Comparison of ENCODE assay signal across 8 mouse cellular contexts in the genomic region with DNA sequence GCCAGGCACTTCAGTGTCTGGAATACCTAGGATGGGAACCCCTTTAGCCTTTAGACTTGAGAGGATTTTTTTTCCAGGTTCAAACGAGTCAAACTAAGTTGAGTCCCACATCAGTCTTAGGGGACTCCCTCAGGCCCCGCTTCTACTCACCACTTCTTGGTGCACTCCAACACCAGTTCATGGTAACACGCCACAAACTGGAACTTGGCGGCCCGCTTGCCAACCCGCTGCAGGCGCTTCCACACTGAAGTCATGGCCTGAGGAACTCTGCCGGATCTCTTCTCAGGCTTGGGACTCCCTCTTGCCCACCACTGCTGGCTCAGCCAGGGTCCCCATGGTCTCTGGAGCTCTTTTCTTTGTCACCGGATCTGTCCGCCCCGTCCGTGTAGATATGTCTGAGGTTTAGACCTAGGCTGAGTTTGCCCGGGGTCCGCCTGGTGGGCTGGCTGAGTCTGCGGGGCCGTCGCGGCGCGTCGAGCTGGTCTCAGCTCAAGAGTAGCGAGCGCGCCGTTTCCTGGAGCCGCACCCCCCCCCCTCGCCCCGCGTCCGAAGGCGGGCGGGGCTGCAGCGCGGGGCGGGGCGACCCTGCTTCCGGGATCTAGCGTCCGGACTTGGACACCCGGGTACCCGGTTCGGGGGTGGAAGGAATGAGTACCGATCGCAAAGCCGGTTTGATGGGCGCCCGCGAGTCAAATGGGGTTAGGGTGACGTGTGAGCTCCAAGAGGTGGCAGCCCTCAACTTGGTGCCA. TPM values are rescaled to one million over a fixed set of nuclear protein-coding genes. Genes with fewer than 3 reads are reported as not detected.
DNase-seq lines count a peak whose midpoint lies in the region; ATAC-seq lines count a peak whose summit lies in the region.

A gene (minus strand): TSS at position 551 of the 749 bp plus-strand sequence.

- 14% methylated on average over 48 of the region's 49 CpGs for WGBS in hindbrain, embryonic 16.5 days
- 12% methylated on average over 49 of the region's 49 CpGs for WGBS in limb, embryonic 10.5 days
- WGBS in midbrain, embryonic 11.5 days, result 12% methylated on average over 48 of the region's 49 CpGs

- no peak for ATAC-seq in hindbrain, embryonic 16.5 days
- no peak for ATAC-seq in midbrain, embryonic 11.5 days (ENCODE audit: low FRiP score)

- H3K27me3 ChIP-seq in hindbrain, embryonic 16.5 days (replicated peaks; ENCODE audit: control insufficient read depth, insufficient read depth, low read length), result no peaks in the 10 kb centered on the region
- no peaks in the 10 kb centered on the region for H3K27me3 ChIP-seq in limb, embryonic 10.5 days (ENCODE audit: low read depth, poor library complexity, severe bottlenecking)
- H3K27me3 ChIP-seq in midbrain, embryonic 11.5 days (ENCODE audit: control insufficient read depth, insufficient read depth, low read length), result no peaks in the 10 kb centered on the region

- H3K36me3 ChIP-seq in hindbrain, embryonic 16.5 days (ENCODE audit: control insufficient read depth, insufficient read depth, low read length), result peaks cover 13% of the 10 kb centered on the region
- H3K36me3 ChIP-seq in limb, embryonic 10.5 days, result peaks cover 67% of the 10 kb centered on the region
- H3K36me3 ChIP-seq in midbrain, embryonic 11.5 days (ENCODE audit: control insufficient read depth, insufficient read depth, low read length), result peaks cover 9% of the 10 kb centered on the region

- peak within 1 kb of the TSS; percentile 99 for H3K4me2 ChIP-seq in hindbrain, embryonic 16.5 days (ENCODE audit: low read length)
- peak within 1 kb of the TSS; percentile 40 for H3K4me2 ChIP-seq in midbrain, embryonic 11.5 days

- H3K4me3 ChIP-seq in hindbrain, embryonic 16.5 days (ENCODE audit: low read length), result peak within 1 kb of the TSS; percentile 93
- peak within 1 kb of the TSS; percentile 97 for H3K4me3 ChIP-seq in limb, embryonic 10.5 days
- H3K4me3 ChIP-seq in midbrain, embryonic 11.5 days (ENCODE audit: low read depth, low read length), result peak within 1 kb of the TSS; percentile 26

- H3K27ac ChIP-seq in hindbrain, embryonic 16.5 days (ENCODE audit: low read depth, low read length), result no peak within 1 kb of the TSS
- H3K27ac ChIP-seq in limb, embryonic 10.5 days, result peak within 1 kb of the TSS; percentile 61
- H3K27ac ChIP-seq in midbrain, embryonic 11.5 days (ENCODE audit: low read depth, low read length), result no peak within 1 kb of the TSS

- peak within 1 kb of the TSS; percentile 68 for H3K9ac ChIP-seq in hindbrain, embryonic 16.5 days (ENCODE audit: low read depth, low read length)
- H3K9ac ChIP-seq in midbrain, embryonic 11.5 days (ENCODE audit: low read length), result peak within 1 kb of the TSS; percentile 44

- peaks cover 51% of the 10 kb centered on the region for H3K4me1 ChIP-seq in hindbrain, embryonic 16.5 days (ENCODE audit: control insufficient read depth, insufficient read depth, low read depth, low read length)
- peaks cover 66% of the 10 kb centered on the region for H3K4me1 ChIP-seq in limb, embryonic 10.5 days
- peaks cover 34% of the 10 kb centered on the region for H3K4me1 ChIP-seq in midbrain, embryonic 11.5 days (ENCODE audit: control insufficient read depth, insufficient read depth, low read length)

- H3K9me3 ChIP-seq in hindbrain, embryonic 16.5 days (ENCODE audit: control insufficient read depth, low read length), result no peaks in the 10 kb centered on the region
- H3K9me3 ChIP-seq in limb, embryonic 10.5 days (replicated peaks), result no peaks in the 10 kb centered on the region
- H3K9me3 ChIP-seq in midbrain, embryonic 11.5 days (ENCODE audit: control insufficient read depth, low read length), result no peaks in the 10 kb centered on the region

- peak; percentile 66 for DNase-seq in cerebellum, postnatal 10 days
- no peak for DNase-seq in cerebellum, postnatal 36 days
- peak; percentile 85 to 92 for DNase-seq in adrenal gland, postnatal 36 days
- peak; percentile 87 for DNase-seq in gastrocnemius, postnatal 10 days
- DNase-seq in limb, embryonic 10.5 days (ENCODE audit: low spot score), result peak; percentile 72
- peak; percentile 91 for DNase-seq in midbrain, embryonic 11.5 days (ENCODE audit: low spot score, missing footprints)
- peak; percentile 41 for DNase-seq in testis, postnatal 14 days (ENCODE audit: low spot score)

RNA-seq across cellular contexts. Expression of the gene that starts here (rescaled TPM):
- total RNA-seq in adrenal gland, postnatal 36 days (2021), result 10 to 100 TPM; 30.8 to 38.3 TPM
- total RNA-seq in gastrocnemius, postnatal 10 days (2021), result 100 to 1,000 TPM; 280 to 285 TPM
- 21.6 and 29.7 TPM in 2 replicates for polyA plus RNA-seq in hindbrain, embryonic 16.5 days (2015; fragmentation: Nextera tagmentation; extraction: Ambion mirVana)
- 8.4 and 9.2 TPM in 2 replicates for polyA plus RNA-seq in limb, embryonic 10.5 days (2016; fragmentation: Nextera tagmentation; extraction: Ambion mirVana)
- 5.3 and 5.4 TPM in 2 replicates for polyA plus RNA-seq in midbrain, embryonic 11.5 days (2014; fragmentation: Nextera tagmentation; extraction: Ambion mirVana)

Comparison
In these comparisons a context has a peak if more than half of its experiments do, and no peak if none do; other contexts are left out.
1. RNA of the gene that starts here (total RNA-seq): 280 to 285 TPM in gastrocnemius, postnatal 10 days; 30.8 to 38.3 TPM in adrenal gland, postnatal 36 days; every median in the first group is over 4 times any median in the second.
2. DNase-seq: peak in cerebellum, postnatal 10 days (2 of 2), adrenal gland, postnatal 36 days (2 of 2), gastrocnemius, postnatal 10 days (single experiment), limb, embryonic 10.5 days (single experiment), midbrain, embryonic 11.5 days (single experiment) and testis, postnatal 14 days (single experiment); none in cerebellum, postnatal 36 days (0 of 2).
3. H3K4me3 ChIP-seq: peak in every context shown above with its lines; median percentile 97 in limb, embryonic 10.5 days; 93 in hindbrain, embryonic 16.5 days; 26 in midbrain, embryonic 11.5 days.